Mouse (Mus musculus): ENCODE data around the gene Wdr49.

Wdr49 gene

DNA sequence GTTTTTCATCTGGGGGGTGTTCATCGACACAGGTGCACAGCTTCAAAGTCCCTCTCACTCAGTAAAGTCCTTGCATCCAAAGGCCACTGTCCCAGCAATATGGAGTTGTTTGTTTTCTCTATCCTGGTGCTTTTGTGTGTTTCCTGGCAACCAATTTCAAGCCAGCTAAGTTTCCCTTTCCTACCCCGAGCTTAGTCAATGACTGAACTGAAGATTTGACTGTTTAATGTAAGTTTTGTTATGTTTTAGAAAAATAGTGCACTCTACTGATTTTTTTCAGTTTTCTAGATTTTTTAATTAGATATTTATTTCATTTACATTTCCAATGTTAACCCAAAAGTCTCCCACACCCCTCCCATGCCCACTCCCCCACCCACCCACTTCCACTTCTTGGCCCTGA, at the start of gene Wdr49:
Gene Wdr49, minus strand, starts transcription at position 101 of the 400 bp plus-strand sequence.
- DNase-seq (ENCODE audit: low spot score in 2 of 2), result no peak

DNA sequence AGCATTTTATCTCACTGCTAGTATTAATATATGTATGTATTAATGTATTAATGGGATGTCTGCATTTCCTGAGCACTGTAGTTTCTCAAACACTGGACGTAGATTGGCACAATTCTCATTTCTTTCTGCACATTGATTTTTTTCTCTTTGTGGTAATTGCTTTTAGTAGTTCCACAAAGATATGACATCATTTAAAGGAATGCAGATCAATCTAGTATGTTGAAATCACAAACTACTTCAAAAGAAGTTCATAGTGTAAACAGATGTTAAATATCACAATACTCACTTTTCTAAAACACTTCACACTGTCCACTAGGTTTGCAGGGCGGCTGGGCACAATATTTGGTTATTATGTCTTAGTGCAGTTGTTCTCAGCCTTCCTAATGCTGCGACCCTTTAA, 49.1 kb upstream of the Wdr49 start:
- DNase-seq (ENCODE audit: low spot score in 2 of 2), result no peak

DNA sequence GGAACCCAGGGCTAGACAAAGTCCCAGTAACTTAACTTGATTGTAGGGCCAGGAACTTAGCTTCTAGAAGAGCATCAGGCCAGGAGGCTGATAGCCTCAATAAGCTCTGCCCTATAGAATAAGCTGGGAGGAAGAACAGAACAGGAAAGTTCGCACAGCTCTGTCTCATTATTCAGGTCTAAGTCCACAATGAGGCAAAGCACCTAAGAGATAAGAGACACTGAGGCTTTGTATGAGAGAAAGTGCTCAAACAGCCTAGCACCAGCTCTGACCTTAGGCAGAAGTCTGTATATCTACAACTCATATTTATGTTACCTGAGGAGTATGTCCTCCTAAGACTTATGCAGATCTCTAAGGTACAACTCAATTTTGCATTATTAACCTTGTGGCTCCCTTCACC, 40.6 kb upstream of the Wdr49 start:
- no peak for DNase-seq (ENCODE audit: low spot score in 2 of 2)

DNA sequence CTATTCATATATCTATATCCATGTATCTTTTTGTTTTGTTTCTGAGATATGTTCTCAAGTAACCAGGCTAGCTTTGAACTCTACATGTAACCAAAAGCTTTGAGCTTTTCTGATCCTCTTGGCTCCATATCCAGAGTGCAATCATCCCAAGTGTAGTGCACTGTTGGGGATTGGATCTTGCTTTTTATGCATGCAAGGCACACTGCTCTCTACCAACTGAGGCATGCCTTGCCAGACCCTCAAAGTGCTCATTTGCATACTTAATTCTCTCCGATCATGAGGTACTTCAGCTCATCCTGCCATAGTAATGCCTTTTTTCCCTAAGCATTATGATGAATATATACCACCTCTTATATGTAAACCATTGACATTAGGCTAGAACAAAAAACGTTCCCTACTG, 39.4 kb upstream of the Wdr49 start:
- DNase-seq (ENCODE audit: low spot score in 2 of 2), result no peak

DNA sequence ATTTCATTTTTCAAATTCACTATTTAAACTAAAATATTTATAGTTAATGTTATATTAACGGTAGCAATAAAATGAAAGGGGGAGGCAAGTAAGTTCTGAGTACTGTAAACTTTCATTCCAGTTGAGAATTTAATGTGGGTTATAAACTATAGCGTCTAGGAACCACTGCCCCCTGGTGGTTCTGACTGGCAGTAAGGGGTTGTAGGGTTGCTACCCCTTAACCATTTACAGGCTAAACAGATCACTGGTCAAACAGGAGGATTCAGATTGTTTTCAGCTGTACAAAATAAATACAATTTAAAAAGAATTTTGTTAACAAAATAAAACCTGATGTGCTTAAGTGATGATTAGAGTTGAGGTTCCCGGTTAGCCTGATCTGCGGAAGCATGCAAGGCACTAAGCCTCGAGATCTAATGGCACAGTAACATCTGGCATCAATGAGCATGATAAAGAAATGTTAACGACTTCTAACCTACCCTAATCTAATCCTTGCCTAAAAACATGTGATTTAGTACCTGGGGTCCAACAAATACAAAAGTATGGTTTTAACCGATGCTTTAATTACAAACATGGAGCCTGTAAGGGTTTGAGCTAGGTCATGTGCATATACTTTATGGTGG, 35.8 kb upstream of the Wdr49 start:
- peak in 1 of 2 experiments; percentile 25 for DNase-seq (ENCODE audit: low spot score in 2 of 2)

DNA sequence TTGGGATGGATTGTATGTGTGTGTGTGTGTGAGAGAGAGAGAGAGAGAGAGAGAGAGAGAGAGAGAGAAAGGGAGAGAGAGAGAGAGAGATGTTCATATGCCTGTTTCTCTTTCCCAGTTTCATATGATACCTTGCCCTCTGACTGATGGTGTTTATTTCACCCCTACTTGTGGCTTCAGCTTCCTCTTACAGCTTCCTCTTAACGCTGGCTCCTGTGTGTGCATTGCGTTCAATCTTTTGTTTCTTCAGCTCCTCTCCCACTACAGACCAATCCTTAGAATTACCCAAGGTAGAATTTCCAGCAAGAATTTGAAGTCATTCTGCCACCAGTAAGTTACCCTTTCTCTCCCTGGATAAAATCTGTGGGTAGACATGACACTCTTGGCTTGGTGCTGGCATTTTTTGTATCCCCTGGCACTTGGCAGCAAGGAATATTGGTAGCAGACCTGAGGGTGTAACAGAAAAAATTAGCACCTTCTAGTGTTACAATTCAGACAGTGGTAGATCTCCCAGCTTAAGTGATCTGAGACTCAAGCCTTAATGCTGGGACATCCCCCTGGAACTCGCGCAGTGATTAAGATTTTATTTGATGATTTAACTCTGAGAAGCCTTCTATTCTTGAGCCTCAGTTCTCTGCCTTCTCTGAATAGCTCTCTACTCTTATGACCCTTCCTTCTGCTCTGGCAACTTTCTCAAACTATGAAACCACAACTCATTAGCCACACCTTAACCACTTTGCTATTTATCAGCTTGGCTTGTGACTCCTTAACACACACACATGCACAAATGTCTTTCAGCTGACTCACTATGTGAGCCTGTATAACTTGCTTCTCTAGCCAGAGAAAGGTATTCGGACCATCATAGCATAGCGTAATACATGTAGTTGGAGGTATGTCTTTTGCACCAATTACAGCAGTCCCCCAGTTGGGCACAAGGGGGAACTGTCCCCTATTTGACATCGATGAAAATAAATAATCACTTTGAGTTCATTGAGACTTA, 17.3 kb upstream of the Wdr49 start:
- DNase-seq (ENCODE audit: low spot score in 2 of 2), result no peak

DNA sequence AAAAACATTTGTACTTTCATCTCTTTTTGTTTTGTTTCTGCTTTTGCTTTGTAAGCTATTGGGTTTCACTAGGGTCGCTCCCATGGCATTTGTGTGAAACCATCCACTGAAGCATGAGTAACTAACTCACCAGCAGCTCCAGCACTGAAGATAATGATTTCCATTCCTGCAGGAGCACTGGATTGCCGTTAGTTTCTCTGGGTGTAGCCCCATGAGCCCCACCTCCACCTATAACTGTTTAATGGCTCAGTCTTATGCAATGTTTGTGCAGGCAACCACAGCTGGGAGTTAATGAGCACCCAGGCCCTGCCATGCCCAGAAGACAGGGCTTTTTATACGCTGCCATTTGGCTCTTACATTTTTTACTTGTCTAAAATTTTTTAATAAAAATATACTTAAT, 11.0 kb upstream of the Wdr49 start:
- no peak for DNase-seq (ENCODE audit: low spot score in 2 of 2)

DNA sequence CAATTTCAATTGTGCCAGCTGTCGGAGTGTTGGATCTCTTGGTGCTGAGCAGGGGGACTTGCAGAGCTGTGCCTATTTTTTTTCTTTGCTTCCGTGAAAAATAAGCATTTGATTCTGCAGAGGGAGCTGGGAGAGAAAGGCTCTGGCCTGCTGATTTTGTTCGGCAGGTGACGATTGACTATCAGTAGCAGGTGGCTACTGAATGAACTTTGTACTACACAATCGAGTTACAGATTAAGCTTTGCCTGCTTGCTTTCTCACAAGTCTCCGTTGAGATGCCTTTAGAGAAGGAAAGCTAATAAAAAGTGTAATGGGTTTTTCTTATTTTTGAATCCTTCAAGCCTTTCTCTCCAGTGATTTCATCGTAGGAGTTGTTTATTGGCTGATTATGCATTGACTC, 6.8 kb downstream of the Wdr49 start:
- no peak for DNase-seq (ENCODE audit: low spot score in 2 of 2)

DNA sequence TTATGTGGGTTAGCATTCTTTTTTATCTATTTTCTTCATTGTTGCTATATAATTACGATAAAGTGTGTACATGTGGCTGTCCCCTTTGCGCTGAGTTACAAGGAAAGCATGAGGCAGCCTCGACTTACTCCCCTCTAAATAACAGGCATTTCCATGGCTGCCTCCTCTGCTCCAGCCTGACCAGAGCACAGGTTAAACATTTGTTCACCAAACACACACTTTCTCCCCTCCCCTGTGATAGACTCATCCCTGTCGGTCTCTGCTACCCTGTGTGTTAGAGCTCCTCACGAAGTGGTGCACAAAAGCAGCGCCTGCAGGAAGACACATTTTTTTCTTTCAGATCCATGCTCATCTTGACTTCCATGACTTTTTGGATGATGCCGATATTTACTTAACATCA, 7.3 kb downstream of the Wdr49 start:
- DNase-seq (ENCODE audit: low spot score in 2 of 2), result no peak

DNA sequence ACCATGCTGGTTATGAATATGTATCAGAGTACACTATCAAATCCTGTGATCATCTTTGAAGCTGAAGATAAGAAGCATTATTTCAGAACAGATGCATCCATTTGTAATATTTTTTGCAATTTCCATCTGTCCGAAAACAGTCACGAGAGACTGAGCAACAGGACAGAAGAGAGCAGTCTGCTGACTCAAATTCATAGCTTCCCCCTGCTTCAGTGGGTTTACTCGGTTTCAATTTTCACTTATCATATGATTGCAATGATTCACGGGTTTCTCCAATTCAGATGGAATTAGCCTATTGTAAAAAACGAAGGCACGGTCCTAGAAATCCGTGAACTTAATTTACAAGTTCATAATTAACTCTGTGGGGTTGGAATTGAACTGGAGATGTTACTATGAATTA, 13.8 kb downstream of the Wdr49 start:
- no peak for DNase-seq (ENCODE audit: low spot score in 2 of 2)

DNA sequence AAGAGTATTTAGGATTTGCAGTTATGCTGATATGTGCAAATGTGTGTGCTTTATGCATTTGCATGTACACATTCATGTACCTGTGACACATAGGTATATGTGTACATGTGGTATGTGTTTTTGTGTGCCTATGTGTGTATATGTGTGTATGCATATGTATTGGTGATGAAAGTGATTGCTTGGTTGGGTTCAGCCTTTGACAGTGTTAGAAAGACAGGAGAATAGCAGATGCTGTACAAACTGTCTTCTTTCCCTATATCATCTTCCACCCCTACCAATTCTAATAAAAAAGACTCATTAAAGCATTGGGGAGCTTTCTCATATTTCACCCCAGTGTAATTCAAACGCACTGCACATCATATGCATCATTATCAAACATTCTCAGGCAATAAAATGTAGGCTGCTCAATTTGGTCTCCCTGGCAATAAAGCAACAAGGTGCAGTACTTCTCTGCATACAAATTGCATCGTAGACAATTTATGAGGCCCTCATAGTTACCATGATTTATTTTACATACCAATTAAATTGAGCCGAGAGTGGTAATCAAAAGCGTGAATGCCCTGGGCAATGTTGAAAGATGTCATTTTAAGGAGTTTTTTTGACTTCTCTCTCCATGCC, 51.3 kb downstream of the Wdr49 start:
- DNase-seq (ENCODE audit: low spot score in 2 of 2), result no peak

DNA sequence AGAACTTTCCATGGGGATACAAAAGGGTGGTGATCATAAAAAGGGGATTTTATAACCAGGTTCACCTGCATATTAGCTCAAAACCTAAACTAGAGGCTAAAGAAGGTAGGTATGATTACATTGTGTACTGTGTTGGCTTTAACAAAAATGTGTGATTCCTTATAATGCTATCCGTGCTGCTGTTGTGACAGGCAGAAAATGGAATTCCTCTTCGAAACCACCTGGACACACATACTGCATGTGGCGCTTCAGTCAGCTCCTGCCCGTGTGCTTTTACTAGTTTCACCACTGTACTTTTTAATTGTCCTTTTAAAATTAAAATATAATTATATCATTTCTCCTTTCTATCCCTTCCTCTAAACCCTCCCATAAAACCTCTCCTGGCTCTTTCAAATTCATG, 86.0 kb downstream of the Wdr49 start:
- DNase-seq (ENCODE audit: low spot score in 2 of 2), result no peak

DNA sequence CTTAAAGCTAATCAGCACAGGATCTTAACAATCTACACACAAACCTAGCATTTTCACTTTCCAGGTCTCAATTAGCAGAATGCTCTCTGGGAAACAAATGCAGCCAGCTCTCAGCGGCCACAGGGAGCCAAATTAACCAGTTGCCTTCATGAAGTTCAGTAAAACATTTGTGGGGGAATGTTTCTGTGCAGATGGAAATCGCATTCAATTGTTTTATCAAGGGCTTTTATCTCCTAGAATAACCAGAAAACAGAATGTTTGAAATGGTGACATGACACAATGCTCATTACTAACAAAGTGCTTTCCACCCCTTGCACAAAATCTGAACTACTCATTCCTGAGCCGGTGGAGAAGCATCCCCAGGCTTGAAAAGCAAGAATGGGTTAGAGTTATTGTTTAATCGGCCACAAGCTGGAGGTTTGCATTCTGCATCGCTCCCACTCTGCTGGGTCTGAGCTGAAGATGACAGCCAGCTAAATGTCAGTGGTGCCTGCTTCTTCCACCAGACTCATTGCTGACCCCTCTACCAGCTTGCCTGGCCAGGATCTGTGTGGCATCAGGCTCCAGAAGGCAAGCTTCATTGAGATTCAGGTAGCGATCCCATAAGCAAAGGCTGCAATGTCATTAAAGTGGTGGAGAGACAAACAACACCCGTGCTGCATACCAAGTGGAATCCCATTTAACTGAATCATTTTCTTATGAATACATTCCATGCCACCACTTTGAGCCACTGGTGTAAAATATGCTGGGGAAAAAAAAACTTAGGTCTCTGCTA, 86.6 kb downstream of the Wdr49 start:
- peak; percentile 9 to 13 for DNase-seq (ENCODE audit: low spot score in 2 of 2)

DNA sequence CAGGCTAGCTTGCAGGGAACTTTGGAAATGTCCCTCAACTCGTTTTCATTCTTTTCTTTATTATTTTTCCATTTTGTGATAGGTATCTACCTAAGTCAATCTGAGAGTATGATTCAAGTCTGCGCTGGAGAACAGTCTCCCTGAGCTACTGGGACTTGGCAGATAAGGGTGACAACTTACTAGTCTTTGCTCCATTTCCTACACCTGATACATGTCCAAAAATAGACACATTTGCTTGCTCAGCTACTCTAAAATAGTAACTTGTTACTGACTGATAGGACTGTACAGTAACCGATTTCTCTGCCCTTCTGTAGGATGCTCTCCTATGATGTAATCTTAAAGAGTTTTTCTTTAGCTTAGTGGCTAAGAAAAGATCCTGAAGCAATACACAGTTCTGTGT, 87.5 kb downstream of the Wdr49 start:
- DNase-seq (ENCODE audit: low spot score in 2 of 2), result no peak

DNA sequence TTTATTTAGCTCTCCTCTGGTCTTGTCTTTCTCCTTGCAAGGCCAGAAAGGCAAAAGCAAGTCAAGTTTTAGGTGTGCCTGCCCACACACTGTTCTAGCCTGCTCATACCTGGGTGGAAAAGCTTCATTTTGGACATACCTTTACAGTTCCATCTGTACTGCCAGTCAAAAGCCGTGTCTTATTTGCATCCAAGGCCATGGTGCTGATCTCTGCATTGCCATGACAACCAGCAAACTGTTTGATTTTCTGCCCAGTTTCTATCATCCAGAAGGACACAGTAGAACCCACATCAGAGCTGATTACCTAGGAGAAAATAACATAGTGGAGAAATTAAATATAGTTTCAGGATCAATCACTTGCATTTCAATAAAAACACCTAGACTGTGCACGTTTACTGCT, 100.2 kb downstream of the Wdr49 start:
- no peak for DNase-seq (ENCODE audit: low spot score in 2 of 2)

DNA sequence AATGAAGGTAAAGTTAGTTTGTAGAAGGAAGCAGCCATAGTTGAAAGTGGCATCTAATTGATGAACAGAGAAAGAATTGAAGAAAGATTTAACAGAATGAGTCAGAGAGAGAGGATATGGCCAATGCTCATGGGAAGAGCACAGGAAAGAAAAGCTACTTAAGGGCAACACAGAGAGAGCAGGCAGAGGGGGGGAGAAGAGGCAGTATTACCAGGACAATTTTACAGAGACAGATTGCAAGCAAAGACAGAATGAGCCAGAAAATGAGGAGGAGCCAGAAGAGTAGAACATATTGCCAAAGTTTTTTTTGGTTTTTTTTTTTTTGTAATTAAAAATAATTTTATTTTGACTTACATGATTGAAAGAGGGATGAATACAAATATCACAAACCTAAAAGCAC, 128.0 kb downstream of the Wdr49 start:
- no peak for DNase-seq (ENCODE audit: low spot score in 2 of 2)

DNA sequence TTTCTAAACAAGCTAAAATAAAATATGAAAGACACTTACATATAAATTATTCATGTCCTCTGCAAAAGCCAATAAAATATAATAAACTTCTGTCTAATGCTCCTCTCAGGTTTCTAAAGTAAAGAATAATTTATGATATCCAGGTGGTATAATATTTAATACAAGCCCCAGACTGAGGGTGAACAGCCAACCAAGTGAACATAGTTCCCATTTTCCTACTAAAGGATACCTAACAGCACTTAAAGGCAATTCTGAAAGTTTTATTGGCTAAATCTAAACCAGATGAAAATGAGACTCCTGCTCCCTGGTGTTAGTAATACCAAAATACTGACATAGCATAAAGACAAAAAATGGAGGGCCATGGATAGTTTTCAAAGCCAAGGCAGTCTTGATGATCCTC, 144.8 kb downstream of the Wdr49 start:
- no peak for DNase-seq (ENCODE audit: low spot score in 2 of 2)

DNA sequence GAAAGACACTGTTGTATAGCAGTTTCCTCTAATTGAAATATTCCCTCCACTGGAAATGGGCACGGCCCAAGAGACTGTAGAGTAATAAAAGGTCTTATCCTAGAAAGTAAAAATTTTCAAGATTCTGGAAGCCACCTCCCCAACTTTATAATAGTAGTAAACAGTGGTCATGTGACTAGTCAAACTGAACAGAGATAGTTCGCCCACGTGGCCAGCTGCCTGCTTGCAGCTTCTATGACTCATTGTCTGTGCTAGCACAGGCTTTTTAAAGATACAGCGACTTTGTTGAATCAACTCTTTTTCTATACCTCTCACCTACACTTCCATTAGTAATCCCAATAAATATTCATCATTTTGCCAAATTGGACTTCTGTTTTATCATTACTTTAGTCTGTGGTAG, 161.0 kb downstream of the Wdr49 start:
- DNase-seq (ENCODE audit: low spot score in 2 of 2), result no peak

DNA sequence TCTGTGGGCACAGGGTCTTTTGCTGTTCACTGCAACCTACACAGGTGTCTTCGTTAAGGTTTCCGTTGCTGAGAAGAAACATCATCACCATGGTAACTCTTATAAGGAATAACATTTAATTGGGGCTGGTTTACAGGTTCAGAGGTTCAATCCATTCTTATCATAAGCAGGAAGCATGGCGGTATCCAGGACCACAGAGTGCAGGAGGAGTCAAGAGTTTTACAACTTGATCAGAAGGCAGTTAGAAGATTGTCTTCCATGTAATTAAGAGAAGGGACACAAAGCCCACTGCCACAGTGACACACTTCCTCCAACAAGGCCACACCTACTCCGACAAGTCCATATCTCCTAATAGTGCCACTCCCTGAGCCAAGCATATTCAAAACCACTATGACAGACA, 173.1 kb downstream of the Wdr49 start:
- no peak for DNase-seq (ENCODE audit: low spot score in 2 of 2)

DNA sequence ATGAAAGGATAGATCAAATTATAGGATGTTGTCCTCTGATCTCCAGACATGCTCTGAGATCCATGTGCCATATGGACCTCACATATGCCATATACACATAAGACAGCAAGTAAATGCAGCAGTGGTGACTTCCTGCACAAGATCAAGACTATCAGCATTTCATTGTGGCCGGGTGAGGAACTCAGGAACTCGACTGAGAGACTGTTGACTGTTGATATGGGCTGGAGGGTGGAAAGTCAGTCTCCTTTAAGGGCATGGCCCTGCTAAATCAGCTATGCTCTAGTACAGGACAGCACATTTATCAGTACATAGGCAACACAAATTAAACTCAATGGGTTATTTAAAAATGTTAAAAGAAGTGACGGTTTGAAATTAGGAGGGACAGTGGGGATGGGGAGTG, 173.7 kb downstream of the Wdr49 start:
- no peak for DNase-seq (ENCODE audit: low spot score in 2 of 2)

DNA sequence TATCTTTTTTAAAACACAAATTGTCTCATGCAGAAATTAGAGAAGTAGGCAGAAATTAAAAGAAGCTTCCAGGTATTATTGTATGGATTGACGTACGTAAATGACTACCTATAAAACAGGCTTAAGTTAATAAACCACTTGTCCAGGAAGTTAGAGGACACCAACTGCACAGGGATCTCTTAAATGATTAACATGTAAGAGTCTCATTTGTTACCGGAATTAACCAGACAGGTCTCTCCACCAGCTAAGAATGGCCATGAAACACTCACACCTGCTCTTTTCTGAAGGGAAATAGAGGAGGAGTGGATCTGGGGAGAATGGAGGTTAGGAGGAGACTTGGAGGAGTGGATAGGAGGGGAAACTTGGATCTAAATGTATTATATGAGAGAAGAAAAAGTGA, 176.4 kb downstream of the Wdr49 start:
- DNase-seq (ENCODE audit: low spot score in 2 of 2), result no peak

DNA sequence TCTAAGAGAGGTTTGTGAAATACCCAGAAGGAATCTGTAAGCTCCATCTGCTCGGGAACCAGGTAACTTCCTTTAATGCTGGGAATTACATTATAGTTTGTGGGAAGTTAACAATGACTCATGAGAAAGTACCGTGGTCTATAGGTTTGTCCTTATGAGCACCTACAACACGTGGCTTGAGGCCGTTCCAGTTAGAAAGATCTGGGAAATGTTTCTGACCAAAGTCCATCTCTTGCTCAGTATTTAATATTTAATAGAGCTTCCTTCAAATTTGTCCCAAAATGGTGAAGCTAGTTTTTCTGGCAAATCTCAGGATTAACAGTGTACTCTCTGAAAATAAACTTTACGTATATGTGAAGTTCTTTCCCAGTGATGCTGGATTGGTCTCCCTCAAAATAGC, 177.3 kb downstream of the Wdr49 start:
- no peak for DNase-seq (ENCODE audit: low spot score in 2 of 2)

All from frontal cortex, postnatal 10 days (tissue).